Mouse (Mus musculus): ENCODE measurements around the gene Dennd6a. TPM values are rescaled to one million over a fixed set of nuclear protein-coding genes. Genes with fewer than 3 reads are reported as not detected.

Gene Dennd6a
- total and polyA plus RNA-seq, 3 experiments = 11.2 to 97.5 (median 51.6) TPM

DNA sequence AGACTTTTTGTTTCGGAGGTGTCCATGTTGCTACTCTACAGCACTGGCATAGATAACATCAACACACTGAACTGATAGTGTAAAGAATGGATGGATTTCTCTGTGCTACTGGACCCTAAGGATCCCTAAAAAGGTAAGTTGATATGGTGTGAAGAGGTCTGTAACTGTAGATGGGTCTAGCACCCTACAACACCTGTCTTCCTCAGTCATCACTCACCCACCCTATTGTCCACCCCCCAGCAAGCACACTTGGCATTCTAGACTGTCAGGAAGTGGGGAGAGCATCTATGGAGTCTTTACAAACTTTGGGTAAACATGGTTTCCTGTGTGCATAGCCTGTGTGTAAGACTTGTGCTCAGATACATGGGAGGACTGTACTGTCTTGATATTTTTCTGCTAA is 31.5 kb upstream of the Dennd6a start:
- H3K9me3 ChIP-seq (replicated peaks) = no peaks in the 10 kb centered on the region
- no peaks in the 10 kb centered on the region for H3K36me3 ChIP-seq (replicated peaks)
- TF ChIP-seq CTCF (IDR thresholded peaks at IDR 0.05; ENCODE audit: low read depth, low read length) (no peak), GATA2 (IDR thresholded peaks at IDR 0.05; ENCODE audit: borderline replicate concordance, low read depth, low read length) (no peak), POLR2AphosphoS5 (IDR thresholded peaks at IDR 0.05; ENCODE audit: insufficient replicate concordance, low read depth, low read length) (no peak), GATA1 (IDR thresholded peaks at IDR 0.05; ENCODE audit: borderline replicate concordance, low read length) (no peak), TAL1 (conservative IDR thresholded peaks at IDR 0.05; ENCODE audit: low read depth, low read length) (no peak)
- no peak for DNase-seq (ENCODE audit: low spot score)
- no peak overlapping the region for H3K4me3 ChIP-seq (ENCODE audit: low read depth, low read length)
- H3K27me3 ChIP-seq (ENCODE audit: insufficient read depth, low read length) = no peaks in the 10 kb centered on the region
- ATAC-seq (ENCODE audit: extremely low read depth, insufficient number of reproducible peaks, low FRiP score, poor library complexity, severe bottlenecking) = no peak
- H3K4me1 ChIP-seq (ENCODE audit: insufficient read depth, low read depth, low read length) = peaks cover 13% of the 10 kb centered on the region

GRCm38 (mm10) chr14:26547516-26548488 is 25.9 kb upstream of the Dennd6a start:
- H3K9me3 ChIP-seq (replicated peaks) = no peaks in the 10 kb centered on the region
- DNase-seq (ENCODE audit: low spot score) = no peak
- no peak for ATAC-seq (ENCODE audit: extremely low read depth, insufficient number of reproducible peaks, low FRiP score, poor library complexity, severe bottlenecking)
- no peaks in the 10 kb centered on the region for H3K27me3 ChIP-seq (ENCODE audit: insufficient read depth, low read length)
- no peaks in the 10 kb centered on the region for H3K36me3 ChIP-seq (replicated peaks)
- no peak for TF ChIP-seq TAL1 (conservative IDR thresholded peaks at IDR 0.05; ENCODE audit: low read depth, low read length)
- TF ChIP-seq CTCF (IDR thresholded peaks at IDR 0.05; ENCODE audit: low read depth, low read length) = no peak
- TF ChIP-seq GATA1 (IDR thresholded peaks at IDR 0.05; ENCODE audit: borderline replicate concordance, low read length) = no peak
- no peak for TF ChIP-seq GATA2 (IDR thresholded peaks at IDR 0.05; ENCODE audit: borderline replicate concordance, low read depth, low read length)
- no peak for TF ChIP-seq POLR2AphosphoS5 (IDR thresholded peaks at IDR 0.05; ENCODE audit: insufficient replicate concordance, low read depth, low read length)
- no peak overlapping the region for H3K4me3 ChIP-seq (ENCODE audit: low read depth, low read length)
- H3K4me1 ChIP-seq (ENCODE audit: insufficient read depth, low read depth, low read length) = peaks cover 25% of the 10 kb centered on the region

DNA sequence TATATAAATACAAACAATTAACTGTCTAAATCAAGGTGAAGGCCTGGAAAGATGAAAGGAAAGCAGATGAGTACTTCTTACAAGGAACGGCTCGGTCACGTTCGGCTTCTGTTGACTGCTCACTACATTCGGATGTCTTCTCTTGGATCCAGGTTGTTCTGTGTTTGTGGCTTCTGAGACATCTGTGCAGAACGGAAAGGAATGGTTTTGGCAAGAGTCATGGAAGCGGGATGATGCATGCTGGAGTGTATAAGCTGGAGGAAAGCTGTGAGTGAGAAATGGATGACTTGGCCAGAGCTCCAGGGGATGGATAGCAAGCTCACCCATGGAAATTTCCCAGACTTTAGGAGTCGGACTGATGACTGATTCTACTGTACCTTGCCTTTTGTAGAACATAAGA is 22.9 kb upstream of the Dennd6a start:
- no peaks in the 10 kb centered on the region for H3K27me3 ChIP-seq (ENCODE audit: insufficient read depth, low read length)
- ATAC-seq (ENCODE audit: extremely low read depth, insufficient number of reproducible peaks, low FRiP score, poor library complexity, severe bottlenecking) = no peak

DNA sequence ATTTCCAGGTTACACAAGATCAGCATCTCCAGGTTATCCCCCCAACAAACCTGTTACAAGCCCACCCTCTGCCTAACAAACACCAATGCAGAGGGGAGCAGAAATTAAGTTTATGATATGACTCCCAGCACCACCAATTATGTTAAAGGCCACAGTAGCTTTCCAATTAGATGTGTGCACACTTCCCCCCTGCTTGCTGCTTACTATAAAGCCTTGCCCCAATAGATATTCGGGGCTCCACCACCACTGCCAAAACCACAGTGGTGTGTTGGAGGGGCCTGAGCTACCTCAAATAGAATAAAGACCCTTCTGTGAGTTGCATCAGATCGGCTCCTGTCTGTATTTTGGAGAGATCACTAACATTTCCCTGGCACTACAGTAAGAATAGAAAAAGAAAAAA is 21.2 kb upstream of the Dennd6a start:
- Histone ChIP-seq H3K4me1 (ENCODE audit: insufficient read depth, low read depth, low read length) (peaks cover 33% of the 10 kb centered on the region), H3K36me3 (replicated peaks) (no peaks in the 10 kb centered on the region), H3K4me3 (ENCODE audit: low read depth, low read length) (no peak overlapping the region; the same call in 1 of the 2 replicates), H3K9me3 (replicated peaks) (0 out of 2 replicates have a peak, but pooled peaks cover 7% of the 10 kb centered on the region), H3K27me3 (ENCODE audit: insufficient read depth, low read length) (no peaks in the 10 kb centered on the region)
- TF ChIP-seq GATA1 (IDR thresholded peaks at IDR 0.05; ENCODE audit: borderline replicate concordance, low read length) = no peak
- TF ChIP-seq CTCF (IDR thresholded peaks at IDR 0.05; ENCODE audit: low read depth, low read length) = no peak
- no peak for TF ChIP-seq GATA2 (IDR thresholded peaks at IDR 0.05; ENCODE audit: borderline replicate concordance, low read depth, low read length)
- no peak for TF ChIP-seq POLR2AphosphoS5 (IDR thresholded peaks at IDR 0.05; ENCODE audit: insufficient replicate concordance, low read depth, low read length)
- no peak for TF ChIP-seq TAL1 (conservative IDR thresholded peaks at IDR 0.05; ENCODE audit: low read depth, low read length)
- ATAC-seq (ENCODE audit: extremely low read depth, insufficient number of reproducible peaks, low FRiP score, poor library complexity, severe bottlenecking) (no peak), DNase-seq (ENCODE audit: low spot score) (no peak)

More for the DNA sequence above, 22.9 kb upstream of the Dennd6a start:
- peaks cover 29% of the 10 kb centered on the region for H3K4me1 ChIP-seq (ENCODE audit: insufficient read depth, low read depth, low read length)
- no peak for TF ChIP-seq GATA1 (IDR thresholded peaks at IDR 0.05; ENCODE audit: borderline replicate concordance, low read length)
- no peak for TF ChIP-seq TAL1 (conservative IDR thresholded peaks at IDR 0.05; ENCODE audit: low read depth, low read length)
- H3K9me3 ChIP-seq (replicated peaks) = 0 out of 2 replicates have a peak, but pooled peaks cover 7% of the 10 kb centered on the region
- no peaks in the 10 kb centered on the region for H3K36me3 ChIP-seq (replicated peaks)
- H3K4me3 ChIP-seq (ENCODE audit: low read depth, low read length) = no peak overlapping the region
- no peak for DNase-seq (ENCODE audit: low spot score)

DNA sequence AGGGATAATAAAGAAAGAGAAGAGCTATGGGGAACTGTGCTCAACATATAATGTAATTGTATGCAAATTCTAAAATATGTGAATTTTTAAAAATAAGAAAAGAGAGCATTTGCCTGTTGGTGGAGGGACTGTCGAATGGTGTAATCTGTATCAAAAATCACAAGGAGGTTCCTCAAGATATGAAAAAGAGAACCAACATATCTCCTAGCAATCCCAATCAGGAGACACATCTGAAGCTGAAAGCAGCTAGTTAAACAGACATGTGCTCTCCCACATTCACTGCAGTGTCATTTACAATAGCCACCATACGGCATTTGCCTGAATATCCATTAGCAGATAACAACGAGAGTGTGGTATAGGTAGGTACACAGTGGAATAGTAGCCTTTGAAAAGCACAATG is 20.8 kb upstream of the Dennd6a start:
- Histone ChIP-seq H3K4me1 (ENCODE audit: insufficient read depth, low read depth, low read length) (peaks cover 37% of the 10 kb centered on the region), H3K9me3 (replicated peaks) (0 out of 2 replicates have a peak, but pooled peaks cover 7% of the 10 kb centered on the region), H3K27me3 (ENCODE audit: insufficient read depth, low read length) (no peaks in the 10 kb centered on the region), H3K36me3 (replicated peaks) (no peaks in the 10 kb centered on the region), H3K4me3 (ENCODE audit: low read depth, low read length) (peak overlapping the region; percentile 33; the same call in 1 of the 2 replicates)
- TF ChIP-seq GATA2 (IDR thresholded peaks at IDR 0.05; ENCODE audit: borderline replicate concordance, low read depth, low read length) (no peak), GATA1 (IDR thresholded peaks at IDR 0.05; ENCODE audit: borderline replicate concordance, low read length) (no peak), CTCF (IDR thresholded peaks at IDR 0.05; ENCODE audit: low read depth, low read length) (no peak), TAL1 (conservative IDR thresholded peaks at IDR 0.05; ENCODE audit: low read depth, low read length) (peak; percentile 78), POLR2AphosphoS5 (IDR thresholded peaks at IDR 0.05; ENCODE audit: insufficient replicate concordance, low read depth, low read length) (no peak)
- peak; percentile 53 for DNase-seq (ENCODE audit: low spot score)
- ATAC-seq (ENCODE audit: extremely low read depth, insufficient number of reproducible peaks, low FRiP score, poor library complexity, severe bottlenecking) = peak; percentile 96

GRCm38 (mm10) chr14:26557581-26557980 is 16.1 kb upstream of the Dennd6a start:
- TF ChIP-seq GATA2 (IDR thresholded peaks at IDR 0.05; ENCODE audit: borderline replicate concordance, low read depth, low read length) (no peak), GATA1 (IDR thresholded peaks at IDR 0.05; ENCODE audit: borderline replicate concordance, low read length) (no peak), TAL1 (conservative IDR thresholded peaks at IDR 0.05; ENCODE audit: low read depth, low read length) (no peak), POLR2AphosphoS5 (IDR thresholded peaks at IDR 0.05; ENCODE audit: insufficient replicate concordance, low read depth, low read length) (no peak), CTCF (IDR thresholded peaks at IDR 0.05; ENCODE audit: low read depth, low read length) (no peak)
- Histone ChIP-seq H3K36me3 (replicated peaks) (no peaks in the 10 kb centered on the region), H3K27me3 (ENCODE audit: insufficient read depth, low read length) (no peaks in the 10 kb centered on the region), H3K4me1 (ENCODE audit: insufficient read depth, low read depth, low read length) (peaks cover 25% of the 10 kb centered on the region), H3K4me3 (ENCODE audit: low read depth, low read length) (no peak overlapping the region), H3K9me3 (replicated peaks) (peaks cover 18% of the 10 kb centered on the region)
- DNase-seq (ENCODE audit: low spot score) (no peak), ATAC-seq (ENCODE audit: extremely low read depth, insufficient number of reproducible peaks, low FRiP score, poor library complexity, severe bottlenecking) (no peak)
